Mouse (Mus musculus) liver, embryonic 14.5 days (tissue): ENCODE results near the gene Hint2.

Experiments used
- CTCF ChIP-seq: IDR thresholded peaks from 2 replicates; pipeline ENCODE4 v1.5.1; 2016; ENCODE audit warnings: antibody characterized with exemption, low read depth, control low read depth
- EP300 ChIP-seq: IDR thresholded peaks from 2 replicates; pipeline ENCODE4 v1.6.1; 2016; ENCODE audit warnings: antibody characterized with exemption, low read depth

DNA sequence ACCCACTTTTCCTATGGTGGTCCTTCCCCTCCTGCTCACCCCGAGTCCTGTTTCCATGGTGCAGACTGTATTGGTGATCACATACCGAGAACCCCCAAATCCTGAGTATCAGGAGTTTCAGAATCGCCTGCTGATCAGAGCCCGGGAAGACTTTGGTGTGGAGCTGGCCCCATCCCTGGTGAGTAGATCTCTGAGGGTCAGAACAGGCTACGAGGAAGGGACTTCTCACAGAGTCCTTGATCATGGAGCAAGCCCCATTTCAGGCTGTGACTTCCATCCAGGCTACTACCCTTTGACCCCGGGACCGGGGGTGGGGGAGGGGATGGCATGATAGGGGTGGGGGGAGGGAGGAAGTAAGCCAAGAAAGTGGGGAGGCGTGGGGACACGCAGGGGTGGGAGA lies 16.2 kb downstream of the Hint2 start:
- TF ChIP-seq CTCF (no peak), EP300 (no peak)
